Mouse (Mus musculus): ENCODE results near the gene Dhrs1.

GRCm38 (mm10) chr14:55768555-55768954 lies 23.1 kb upstream of the Dhrs1 start:
- TF ChIP-seq POLR2A (IDR thresholded peaks at IDR 0.05; ENCODE audit: insufficient read depth, low read depth, low read length) (no peak), CTCF (IDR thresholded peaks at IDR 0.05) (no peak)

All from heart, adult 2 months (tissue).